Mouse (Mus musculus) layer of hippocampus, adult 2 months (tissue): ENCODE measurements around the gene Clec18a. TPM values are rescaled to one million over a fixed set of nuclear protein-coding genes. Genes with fewer than 3 reads are reported as not detected.

Source experiments
- DNase-seq, 2 experiments: peaks; one replicate each; pipeline ENCODE4 v3.0.0; 2022; ENCODE audit warnings: low spot score in 2 of 2
- H3K27ac ChIP-seq: fragments of 200-600 bp; 2 replicates; pipeline ENCODE4 v1.8.1; 2022
- H3K4me3 ChIP-seq: fragments of 200-600 bp; 2 replicates; pipeline ENCODE4 v1.8.1; 2022; ENCODE audit warnings: mild to moderate bottlenecking
- CTCF ChIP-seq: fragments of 200-600 bp; conservative IDR thresholded peaks from 2 replicates; pipeline ENCODE4 v1.8.1; 2022; ENCODE audit warnings: antibody characterized with exemption, mild to moderate bottlenecking, moderate library complexity
- total RNA-seq, 2 experiments: library from RNA; stranded (reverse); gene quantifications; 2 replicates each; pipeline ENCODE4 v1.2.3; 2021

Gene Clec18a
- total RNA-seq, 2 experiments from 2014 or later = 1.3 to 1.5 TPM

DNA sequence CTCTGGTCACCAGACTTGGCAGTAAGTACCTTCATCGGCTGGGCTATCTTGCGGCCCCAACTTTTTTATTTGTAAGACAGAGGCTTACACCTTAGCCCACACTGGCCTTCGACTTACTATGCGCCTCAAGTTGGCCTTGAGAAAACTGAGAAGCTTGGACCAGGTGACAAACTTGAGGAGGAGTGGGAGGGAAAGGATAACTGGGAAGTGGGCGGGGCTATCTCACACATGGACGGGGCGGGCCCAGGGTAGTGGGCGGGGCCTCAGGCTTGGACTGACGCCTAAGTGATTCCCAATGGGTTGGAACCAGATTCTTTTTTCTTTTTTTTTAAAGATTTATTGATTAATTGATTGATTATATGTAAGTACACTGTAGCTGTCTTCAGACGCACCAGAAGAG lies 24.8 kb downstream of the Clec18a start:
- H3K27ac ChIP-seq = no peak overlapping the region
- peak; percentile 24; the same call in 1 of the 2 replicates for TF ChIP-seq CTCF
- no peak overlapping the region for H3K4me3 ChIP-seq
- DNase-seq = no peak

- no peak for DNase-seq
- H3K4me3 ChIP-seq = no peak overlapping the region
- no peak overlapping the region for H3K27ac ChIP-seq
- TF ChIP-seq CTCF = no peak
Observed at GRCm38 (mm10) chr8:111066308-111066707, 25.9 kb downstream of the Clec18a start.

DNA sequence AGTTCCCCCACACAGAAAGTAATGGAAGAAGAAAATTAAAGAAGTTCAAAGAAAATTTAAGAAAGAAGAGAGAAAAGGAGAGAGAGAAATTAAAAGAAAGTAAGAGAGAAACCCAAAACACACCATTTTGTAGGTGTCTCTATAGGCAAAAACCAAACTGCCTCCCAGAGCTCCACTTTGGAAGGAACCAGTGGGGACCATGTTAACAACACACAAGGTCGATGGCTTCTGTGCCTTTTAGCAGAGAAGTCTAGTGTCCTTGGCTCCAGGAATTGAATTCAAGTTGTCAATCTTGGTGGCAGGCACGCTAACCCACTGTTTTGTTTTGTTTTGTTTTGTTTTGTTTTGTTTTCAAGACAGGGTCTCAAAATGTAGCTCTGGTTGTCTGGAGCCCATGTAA lies 29.3 kb downstream of the Clec18a start:
- peak overlapping the region; percentile 76 for H3K4me3 ChIP-seq

GRCm38 (mm10) chr8:111062072-111062757 lies 30.0 kb downstream of the Clec18a start:
- peak overlapping the region; percentile 74; the same call in 1 of the 2 replicates for H3K27ac ChIP-seq
- DNase-seq = peak; percentile 90 to 92
- peak overlapping the region; percentile 76 for H3K4me3 ChIP-seq
- no peak for TF ChIP-seq CTCF

More for the DNA sequence above, 29.3 kb downstream of the Clec18a start:
- no peak for DNase-seq
- no peak for TF ChIP-seq CTCF
- H3K27ac ChIP-seq = no peak overlapping the region

GRCm38 (mm10) chr8:111061688-111062071 lies 30.5 kb downstream of the Clec18a start:
- Histone ChIP-seq H3K27ac (peak overlapping the region; percentile 74; the same call in 1 of the 2 replicates), H3K4me3 (peak overlapping the region; percentile 76)
- DNase-seq = no peak
- no peak for TF ChIP-seq CTCF

- Histone ChIP-seq H3K27ac (no peak overlapping the region), H3K4me3 (no peak overlapping the region)
- no peak for TF ChIP-seq CTCF
- DNase-seq = no peak
Observed at GRCm38 (mm10) chr8:111058946-111059572, 33.2 kb downstream of the Clec18a start.

DNA sequence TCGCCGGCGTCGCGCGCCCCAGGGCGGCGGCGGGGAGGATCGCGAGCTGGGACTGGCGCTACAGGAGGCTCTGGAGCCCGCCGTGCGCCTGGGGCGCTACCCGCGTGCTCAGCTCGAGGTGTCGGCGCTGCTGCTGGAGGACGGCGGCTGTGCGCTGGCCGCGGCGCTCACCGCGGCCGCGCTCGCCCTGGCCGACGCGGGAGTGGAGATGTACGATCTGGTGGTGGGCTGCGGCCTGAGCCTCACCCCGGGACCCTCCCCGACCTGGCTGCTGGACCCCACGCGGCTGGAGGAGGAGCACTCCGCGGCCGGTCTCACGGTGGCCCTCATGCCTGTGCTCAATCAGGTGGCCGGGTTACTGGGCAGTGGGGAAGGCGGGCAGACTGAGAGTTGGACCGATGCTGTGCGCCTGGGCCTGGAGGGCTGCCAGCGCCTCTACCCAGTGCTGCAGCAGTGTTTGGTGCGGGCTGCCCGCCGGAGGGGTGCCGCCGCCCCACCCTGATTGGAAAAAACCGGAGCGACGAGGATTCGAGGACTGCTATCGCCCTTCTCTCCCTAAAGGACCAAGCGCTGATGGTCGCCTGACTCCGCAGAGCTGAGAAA lies 35.4 kb downstream of the Clec18a start:
- no peak for TF ChIP-seq CTCF
- Histone ChIP-seq H3K4me3 (peak overlapping the region; percentile 83), H3K27ac (peak overlapping the region; percentile 88)
- DNase-seq = peak in 1 of 2 experiments; percentile 24

DNA sequence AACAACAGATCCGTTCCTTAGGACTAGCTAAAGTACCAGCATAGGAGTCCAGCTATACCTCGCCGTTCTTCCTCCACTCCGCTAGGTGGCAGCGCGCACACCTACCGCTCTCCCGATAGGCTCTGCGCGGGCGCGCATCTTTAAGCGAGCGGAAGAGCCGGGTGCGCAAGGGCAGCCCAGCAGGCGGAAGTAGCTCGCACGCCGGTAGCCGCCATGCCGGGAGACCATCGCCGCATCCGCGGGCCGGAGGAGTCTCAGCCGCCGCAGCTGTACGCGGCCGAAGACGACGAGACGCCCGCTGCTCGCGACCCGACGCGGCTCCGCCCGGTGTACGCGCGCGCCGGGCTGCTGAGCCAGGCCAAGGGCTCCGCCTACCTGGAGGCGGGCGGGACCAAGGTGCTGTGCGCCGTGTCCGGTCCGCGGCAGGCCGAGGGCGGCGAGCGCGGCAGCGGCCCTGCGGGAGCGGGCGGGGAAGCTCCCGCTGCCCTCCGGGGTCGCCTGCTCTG lies 36.0 kb downstream of the Clec18a start, which contains the start of gene Exosc6:
TSS of gene Exosc6 (plus strand) at position 182 of the 506 bp plus-strand sequence.
- peak; percentile 95 for TF ChIP-seq CTCF
- peak; percentile 86 to 92 for DNase-seq
- Histone ChIP-seq H3K27ac (peak within 1 kb of the TSS; percentile 88), H3K4me3 (peak within 1 kb of the TSS; percentile 83)

DNA sequence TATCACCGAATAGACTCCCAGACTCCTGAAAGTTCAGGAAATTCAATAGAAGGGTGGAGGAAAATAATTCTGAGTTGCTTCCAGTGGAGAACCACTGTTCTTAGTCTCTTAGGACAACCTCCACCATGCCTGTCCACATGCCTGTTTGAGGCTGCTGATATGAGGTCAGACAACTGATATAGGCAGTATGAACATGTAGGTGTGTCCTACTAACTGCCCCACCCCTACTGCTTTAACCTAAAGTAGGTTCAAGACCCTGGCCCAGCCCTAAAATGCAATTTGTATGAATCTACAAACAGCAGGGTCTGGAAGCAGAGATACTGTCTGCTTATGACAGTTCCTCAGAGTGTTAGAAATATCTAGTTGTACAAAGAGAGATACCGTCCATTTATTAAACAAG lies 36.6 kb downstream of the Clec18a start:
- Histone ChIP-seq H3K27ac (no peak overlapping the region), H3K4me3 (no peak overlapping the region)
- DNase-seq = no peak
- TF ChIP-seq CTCF = no peak

DNA sequence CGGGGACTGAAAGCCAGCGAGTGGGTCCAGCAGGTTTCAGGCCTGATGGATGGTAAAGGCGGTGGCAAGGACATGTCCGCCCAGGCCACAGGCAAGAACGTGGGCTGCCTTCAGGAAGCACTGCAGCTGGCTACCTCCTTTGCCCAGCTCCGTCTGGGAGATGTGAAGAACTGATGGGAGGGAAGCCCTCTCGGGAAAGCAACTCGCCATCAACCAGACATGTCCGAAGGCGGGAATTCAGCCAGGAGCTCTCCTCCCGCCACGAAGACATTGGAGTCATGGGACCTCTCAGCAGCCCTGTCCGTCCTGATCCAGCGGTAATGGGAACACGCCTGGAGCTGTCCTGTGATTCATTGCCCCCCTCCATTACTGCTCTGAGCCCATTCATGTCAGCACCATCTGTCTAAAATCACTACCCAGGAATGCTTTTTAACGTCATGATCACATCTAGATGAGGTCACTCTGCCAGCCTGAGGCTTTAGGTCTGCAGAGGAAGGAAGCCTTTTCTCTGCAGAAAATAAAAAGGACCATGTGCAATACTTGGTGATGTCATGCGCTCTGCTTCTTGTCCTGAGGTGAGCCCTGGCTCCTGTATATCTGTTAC lies 37.1 kb downstream of the Clec18a start:
- no peak for DNase-seq
- no peak for TF ChIP-seq CTCF
- Histone ChIP-seq H3K27ac (no peak overlapping the region), H3K4me3 (no peak overlapping the region)

DNA sequence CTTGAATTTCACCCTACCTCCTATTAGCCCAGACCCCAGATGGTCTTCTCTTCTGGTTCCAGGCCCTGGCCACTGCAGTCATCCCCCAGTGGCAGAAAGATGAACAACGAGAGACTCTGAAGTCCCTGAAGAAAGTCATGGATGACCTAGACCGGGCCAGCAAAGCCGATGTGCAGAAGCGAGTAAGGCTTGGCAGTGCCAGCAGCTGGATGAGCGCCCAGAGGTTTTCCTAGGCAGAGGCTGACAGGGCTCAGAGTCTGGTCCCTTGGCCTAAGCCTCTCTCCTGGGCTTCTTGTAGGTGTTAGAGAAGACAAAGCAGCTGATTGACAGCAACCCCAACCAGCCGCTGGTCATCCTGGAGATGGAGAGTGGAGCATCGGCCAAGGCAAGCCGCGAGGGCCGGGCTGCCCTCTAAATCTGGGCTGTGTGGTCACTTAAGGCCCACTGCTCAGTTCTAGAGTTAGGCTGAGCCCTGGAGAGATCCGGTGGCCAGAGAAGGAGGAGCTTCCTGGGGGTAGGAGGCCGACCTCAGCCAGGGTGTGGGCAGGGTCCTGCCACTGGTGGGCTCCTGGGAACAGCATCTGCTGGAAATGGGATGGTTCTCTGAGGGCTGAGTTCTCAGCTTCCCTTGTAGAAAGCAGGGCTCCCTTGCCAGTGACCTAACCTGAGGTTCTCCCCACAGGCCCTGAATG lies 38.3 kb downstream of the Clec18a start:
- TF ChIP-seq CTCF = peak; percentile 13

DNA sequence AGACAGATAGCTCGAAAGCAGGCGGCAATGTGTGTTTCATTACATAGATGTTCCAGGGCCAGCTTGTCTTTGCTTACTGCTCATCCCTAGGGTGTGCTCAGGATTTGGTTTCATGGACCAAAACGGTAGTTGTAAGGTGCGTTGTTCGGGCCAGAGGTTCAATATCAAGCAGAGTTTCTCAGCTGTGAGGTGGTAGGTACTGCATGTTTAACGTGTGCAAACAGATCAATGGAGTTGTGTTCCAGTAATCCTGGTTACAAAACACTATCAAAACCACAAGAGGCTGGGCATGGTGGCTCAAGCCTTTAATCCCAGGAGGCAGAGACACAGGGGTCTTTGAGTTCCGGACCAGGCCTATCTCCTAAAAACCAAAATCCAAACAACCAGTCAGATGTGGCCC lies 43.1 kb downstream of the Clec18a start:
- no peak overlapping the region for H3K27ac ChIP-seq
- H3K4me3 ChIP-seq = no peak overlapping the region
- DNase-seq = no peak
- no peak for TF ChIP-seq CTCF

More for the DNA sequence above, 38.3 kb downstream of the Clec18a start:
- no peak for DNase-seq
- Histone ChIP-seq H3K27ac (no peak overlapping the region), H3K4me3 (no peak overlapping the region)
